In the genomic region with DNA sequence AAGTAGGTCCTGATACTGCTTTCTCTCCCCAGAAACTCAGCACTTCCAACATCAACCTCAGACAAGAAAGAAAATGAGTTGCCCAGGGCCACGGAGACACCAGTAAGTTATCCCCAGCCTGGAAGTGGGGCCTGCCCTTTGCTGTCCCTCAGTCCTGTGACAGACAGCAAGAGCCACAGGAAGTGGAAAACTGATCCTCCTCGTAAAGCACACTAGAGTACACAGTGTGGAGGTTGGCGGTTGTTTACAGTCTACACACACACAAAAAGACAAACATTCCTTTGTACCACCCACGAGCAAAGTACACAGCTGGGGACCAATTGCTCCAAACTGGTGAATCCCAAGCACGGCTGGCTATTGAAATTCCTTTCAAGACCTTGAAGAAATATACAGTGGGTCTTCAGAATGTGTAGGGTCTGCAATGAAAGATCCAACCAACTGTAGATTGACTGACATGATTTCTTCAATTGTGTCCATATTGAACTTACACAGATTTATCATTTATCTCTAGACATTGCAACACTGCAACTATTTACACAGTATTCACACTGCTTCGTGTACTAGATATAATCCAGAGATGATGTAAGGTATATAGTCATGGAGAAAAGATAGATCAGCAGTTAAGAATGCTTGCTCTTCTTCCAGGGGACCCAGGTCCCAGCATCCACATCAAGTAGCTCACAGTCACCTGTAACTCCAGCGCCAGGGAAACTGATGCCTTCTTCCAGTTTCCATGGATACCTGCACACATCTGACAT, we compare ENCODE assay signal across 31 mouse cellular contexts. TPM values are rescaled to one million over a fixed set of nuclear protein-coding genes. Genes with fewer than 3 reads are reported as not detected.
DNase-seq lines count a peak whose midpoint lies in the region; ATAC-seq and TF ChIP-seq lines count a peak whose summit lies in the region.
"Had no signal": no experiment of that assay in that cellular context is flagged by ENCODE, and none has a peak within 500 bp of the region (broad histone marks: within the 10 kb centered on the region; RNA-seq: fewer than 3 reads in every experiment).

No protein-coding gene starts in this region.

- ATAC-seq in liver, embryonic 12.5 days = peak; percentile 74
- ATAC-seq: forebrain, embryonic 13.5 days; hindbrain, embryonic 16.5 days had no signal

- no peak for TF ChIP-seq POLR2A in liver, adult 2 months (IDR thresholded peaks at IDR 0.05; ENCODE audit: extremely low read depth, insufficient read depth, low read length)
- no peak for TF ChIP-seq POLR2A in olfactory bulb, adult 2 months (IDR thresholded peaks at IDR 0.05; ENCODE audit: insufficient read depth, low read depth, low read length)

- no peak overlapping the region for H3K4me3 ChIP-seq in liver, adult 2 months (ENCODE audit: insufficient read depth, low read depth, low read length)
- H3K4me3 ChIP-seq in liver, embryonic 12.5 days = no peak overlapping the region
- H3K4me3 ChIP-seq in olfactory bulb, adult 2 months (ENCODE audit: insufficient read depth, low read depth, low read length) = no peak overlapping the region
- H3K4me3 ChIP-seq: embryonic facial prominence, embryonic 12.5 days; erythroblast, embryonic 14.5 days; forebrain, embryonic 13.5 days; limb, embryonic 10.5 days; midbrain, embryonic 12.5 days had no signal

- H3K36me3 ChIP-seq in liver, adult 2 months (ENCODE audit: control insufficient read depth, insufficient read depth, low read length) = no peaks in the 10 kb centered on the region
- no peaks in the 10 kb centered on the region for H3K36me3 ChIP-seq in liver, embryonic 12.5 days
- H3K36me3 ChIP-seq: embryonic facial prominence, embryonic 12.5 days; limb, embryonic 10.5 days; midbrain, embryonic 12.5 days had no signal

- peak; percentile 19 for DNase-seq in liver, adult 2 months (ENCODE audit: extremely low read depth, low read depth, low spot score)
- DNase-seq in liver = no peak
- DNase-seq in embryo, embryonic 10 days (ENCODE audit: low spot score) = peak; percentile 10
- DNase-seq in ovary, postnatal 10 days (ENCODE audit: low spot score) = no peak
- no peak for DNase-seq in kidney, adult 18-20 months
- DNase-seq: adrenal gland, postnatal 14 days; B cell, adult 2 months; cerebellum, adult 18-20 months; cerebellum, postnatal 36 days; gastrocnemius, postnatal 14 days; kidney, adult 2 months; kidney, postnatal 10 days; lung, adult 2 months; right cerebral cortex, adult 18-20 months; thymus, postnatal 36 days had no signal

- H3K27ac ChIP-seq in liver, adult 2 months (replicated peaks; ENCODE audit: insufficient read depth, low read depth, low read length) = no peak overlapping the region
- H3K27ac ChIP-seq in liver, embryonic 12.5 days = no peak overlapping the region
- H3K27ac ChIP-seq in olfactory bulb, adult 2 months (ENCODE audit: insufficient read depth, low read depth, low read length) = peak overlapping the region; percentile 85
- H3K27ac ChIP-seq: embryonic facial prominence, embryonic 12.5 days; forebrain, embryonic 13.5 days; limb, embryonic 10.5 days; midbrain, embryonic 12.5 days had no signal

- WGBS in liver, adult 2 months = 27% methylated on average over 7 of the region's 7 CpGs
- 45% methylated on average over 7 of the region's 7 CpGs for WGBS in liver, embryonic 12.5 days (ENCODE audit: insufficient replicate concordance)
- WGBS in olfactory bulb, adult 2 months = 44% methylated on average over 7 of the region's 7 CpGs

- H3K4me1 ChIP-seq in liver, adult 2 months (ENCODE audit: control insufficient read depth, insufficient read depth, low read length) = no peaks in the 10 kb centered on the region
- peaks cover 9% of the 10 kb centered on the region; the same call in 1 of the 2 replicates for H3K4me1 ChIP-seq in liver, embryonic 12.5 days
- peaks cover 14% of the 10 kb centered on the region for H3K4me1 ChIP-seq in olfactory bulb, adult 2 months (ENCODE audit: control insufficient read depth, insufficient read depth, low read length)
- H3K4me1 ChIP-seq: embryonic facial prominence, embryonic 12.5 days; forebrain, embryonic 13.5 days; limb, embryonic 10.5 days; midbrain, embryonic 12.5 days had no signal

- no peaks in the 10 kb centered on the region for H3K27me3 ChIP-seq in liver, adult 2 months (ENCODE audit: control insufficient read depth, insufficient read depth, low read length)
- no peaks in the 10 kb centered on the region for H3K27me3 ChIP-seq in liver, embryonic 12.5 days (replicated peaks)
- H3K27me3 ChIP-seq: embryonic facial prominence, embryonic 12.5 days; forebrain, embryonic 13.5 days; midbrain, embryonic 12.5 days had no signal

- H3K9me3 ChIP-seq in liver, embryonic 12.5 days (replicated peaks) = no peaks in the 10 kb centered on the region
- H3K9me3 ChIP-seq: embryonic facial prominence, embryonic 12.5 days; forebrain, embryonic 13.5 days; limb, embryonic 10.5 days; midbrain, embryonic 12.5 days had no signal

- H3K9ac ChIP-seq in liver, adult 2 months (ENCODE audit: low read depth, low read length) = no peak overlapping the region
- H3K9ac ChIP-seq in liver, embryonic 12.5 days = no peak overlapping the region
- H3K9ac ChIP-seq: embryonic facial prominence, embryonic 12.5 days; forebrain, embryonic 13.5 days; midbrain, embryonic 12.5 days had no signal

- no peak overlapping the region for H3K4me2 ChIP-seq in liver, embryonic 12.5 days
- H3K4me2 ChIP-seq: embryonic facial prominence, embryonic 12.5 days; forebrain, embryonic 13.5 days; midbrain, embryonic 12.5 days had no signal

- TF ChIP-seq CTCF in liver, adult 2 months (IDR thresholded peaks at IDR 0.05; ENCODE audit: low read depth, low read length) = no peak
- no peak for TF ChIP-seq CTCF in olfactory bulb, adult 2 months (IDR thresholded peaks at IDR 0.05; ENCODE audit: insufficient read depth, low read depth, low read length)

- H3K79me2 ChIP-seq in liver, adult 2 months (ENCODE audit: control insufficient read depth, insufficient read depth, low read length) = no peaks in the 10 kb centered on the region

RNA-seq across cellular contexts. Expression of a gene that starts 27.5 kb away (rescaled TPM):
- total RNA-seq in liver, adult 2 months (2014; rRNA removed) = not detected in 2 replicates
- not detected in 2 replicates for polyA plus RNA-seq in liver, adult 2 months (2012; rRNA removed)
- not detected in 2 replicates for polyA plus RNA-seq in liver, embryonic 12.5 days (2016; fragmentation: Nextera tagmentation; extraction: Ambion mirVana)
- not detected in 2 replicates for polyA plus RNA-seq in olfactory bulb, adult 2 months (2012; ENCODE audit: insufficient read depth, insufficient read length, low replicate concordance, missing spikeins)
- total RNA-seq: adrenal gland, postnatal 14 days; gastrocnemius, postnatal 14 days; heart, adult 8-10 months; hematopoietic stem cell, adult 5-6 weeks; monocyte, adult 5-6 weeks had no signal
- polyA plus RNA-seq: embryonic facial prominence, embryonic 12.5 days; erythroblast, embryonic 14.5 days; forebrain, embryonic 13.5 days; heart, embryonic 16.5 days; hindbrain, embryonic 16.5 days; limb, embryonic 10.5 days; midbrain, embryonic 12.5 days; neural tube, embryonic 11.5 days; small intestine, adult 2 months had no signal

RNA-seq across cellular contexts. Expression of a gene that starts 48.4 kb away (rescaled TPM):
- under 0.01 TPM in 1 of 2 replicates, not detected in the other for total RNA-seq in liver, adult 2 months (2014; rRNA removed)
- polyA plus RNA-seq in liver, adult 2 months (2012; rRNA removed) = not detected in 2 replicates
- polyA plus RNA-seq in liver, embryonic 12.5 days (2016; fragmentation: Nextera tagmentation; extraction: Ambion mirVana) = 0.17 and 0.18 TPM in 2 replicates
- not detected in 2 replicates for polyA plus RNA-seq in olfactory bulb, adult 2 months (2012; ENCODE audit: insufficient read depth, insufficient read length, low replicate concordance, missing spikeins)
- total RNA-seq: adrenal gland, postnatal 14 days; heart, adult 8-10 months; hematopoietic stem cell, adult 5-6 weeks; monocyte, adult 5-6 weeks had no signal
- polyA plus RNA-seq: erythroblast, embryonic 14.5 days; forebrain, embryonic 13.5 days; kidney, adult 2 months; limb, embryonic 10.5 days; lung, adult 2 months; midbrain, embryonic 12.5 days; neural tube, embryonic 11.5 days had no signal

RNA-seq across cellular contexts. Expression of a gene that starts 51.8 kb away (rescaled TPM):
- not detected in 2 replicates for total RNA-seq in liver, adult 2 months (2014; rRNA removed)
- polyA plus RNA-seq in liver, adult 2 months (2012; rRNA removed) = not detected in 2 replicates
- polyA plus RNA-seq in liver, embryonic 12.5 days (2016; fragmentation: Nextera tagmentation; extraction: Ambion mirVana) = not detected in 2 replicates
- not detected in 2 replicates for polyA plus RNA-seq in olfactory bulb, adult 2 months (2012; ENCODE audit: insufficient read depth, insufficient read length, low replicate concordance, missing spikeins)
- total RNA-seq: adrenal gland, postnatal 14 days; gastrocnemius, postnatal 14 days; heart, adult 8-10 months; hematopoietic stem cell, adult 5-6 weeks; layer of hippocampus, adult 8-10 months; left cerebral cortex, adult 18-20 months; monocyte, adult 5-6 weeks had no signal
- polyA plus RNA-seq: embryonic facial prominence, embryonic 12.5 days; erythroblast, embryonic 14.5 days; forebrain, embryonic 13.5 days; heart, embryonic 16.5 days; kidney, adult 2 months; limb, embryonic 10.5 days; lung, adult 2 months; midbrain, embryonic 12.5 days; neural tube, embryonic 11.5 days had no signal

Comparison
In these comparisons a context has a peak if more than half of its experiments do, and no peak if none do; other contexts are left out.
1. DNase-seq: peak in liver, adult 2 months (single experiment) and embryo, embryonic 10 days (single experiment); none in liver (single experiment), ovary, postnatal 10 days (single experiment) and kidney, adult 18-20 months (single experiment).